Mouse (Mus musculus) testis, adult 2 months (tissue): Measurements from ENCODE around the gene Slc35e3. TPM values are rescaled to one million over a fixed set of nuclear protein-coding genes. Genes with fewer than 3 reads are reported as not detected.

ENCODE experiments used
- H3K27ac ChIP-seq: fragments of 200-500 bp; 2 replicates; pipeline ENCODE4 v1.5.1; 2012; ENCODE audit warnings: low read depth, low read length; ENCODE audit not compliant: control insufficient read depth, insufficient read depth
- H3K27me3 ChIP-seq: fragments of 200-500 bp; 2 replicates; pipeline ENCODE4 v1.6.1; 2012; ENCODE audit warnings: mild to moderate bottlenecking, low read length, moderate library complexity; ENCODE audit not compliant: control insufficient read depth, insufficient read depth
- H3K36me3 ChIP-seq: fragments of 200-500 bp; 2 replicates; pipeline ENCODE4 v1.6.1; 2012; ENCODE audit warnings: mild to moderate bottlenecking, low read length; ENCODE audit not compliant: control insufficient read depth, insufficient read depth
- H3K4me1 ChIP-seq: fragments of 200-500 bp; 2 replicates; pipeline ENCODE4 v1.6.1; 2012; ENCODE audit warnings: low read length; ENCODE audit not compliant: control insufficient read depth, insufficient read depth
- H3K4me3 ChIP-seq: fragments of 200-500 bp; 2 replicates; pipeline ENCODE4 v1.5.1; 2012; ENCODE audit warnings: low read depth, mild to moderate bottlenecking, low read length, moderate library complexity, mixed read lengths; ENCODE audit not compliant: control insufficient read depth
- CTCF ChIP-seq: fragments of 200-500 bp; IDR thresholded peaks from 2 replicates; pipeline ENCODE4 v1.5.1; 2012; ENCODE audit warnings: low read depth, mild to moderate bottlenecking, inconsistent platforms, low read length, moderate library complexity; ENCODE audit not compliant: control insufficient read depth, insufficient read depth, insufficient replicate concordance
- POLR2A ChIP-seq: fragments of 200-500 bp; IDR thresholded peaks from 2 replicates; pipeline ENCODE4 v1.6.1; 2012; ENCODE audit warnings: low read depth, mild to moderate bottlenecking, inconsistent platforms, low read length, moderate library complexity; ENCODE audit not compliant: control insufficient read depth
- polyA plus RNA-seq: library from polyadenylated mRNA; depleted of rRNA; stranded (reverse); fragments of >200 nt; gene quantifications from 2 replicates; pipeline ENCODE4 v1.2.3, GENCODE M21; 2012

Slc35e3 gene
- polyA plus RNA-seq, 1 experiment, result 2.7 TPM

- Histone ChIP-seq H3K4me3 (no peak overlapping the region), H3K36me3 (peaks cover 3% of the 10 kb centered on the region; the same call in 1 of the 2 replicates), H3K27ac (no peak overlapping the region), H3K4me1 (peaks cover 4% of the 10 kb centered on the region), H3K27me3 (no peaks in the 10 kb centered on the region)
- TF ChIP-seq POLR2A, result no peak
- TF ChIP-seq CTCF, result no peak
Measured at GRCm38 (mm10) chr10:117702024-117702833, 43.9 kb downstream of the Slc35e3 start.

- Histone ChIP-seq H3K27me3 (no peaks in the 10 kb centered on the region), H3K36me3 (peaks cover 1% of the 10 kb centered on the region; the same call in 1 of the 2 replicates), H3K27ac (no peak overlapping the region), H3K4me3 (no peak overlapping the region), H3K4me1 (no peaks in the 10 kb centered on the region)
- no peak for TF ChIP-seq CTCF
- no peak for TF ChIP-seq POLR2A
Measured at GRCm38 (mm10) chr10:117701034-117701829, 44.9 kb downstream of the Slc35e3 start.

- H3K4me1 ChIP-seq, result no peaks in the 10 kb centered on the region
- H3K27ac ChIP-seq, result no peak overlapping the region
- H3K36me3 ChIP-seq, result peaks cover under 1% of the 10 kb centered on the region; the same call in 1 of the 2 replicates
- no peak for TF ChIP-seq CTCF
- TF ChIP-seq POLR2A, result no peak
- no peak overlapping the region for H3K4me3 ChIP-seq
- no peaks in the 10 kb centered on the region for H3K27me3 ChIP-seq
Measured at GRCm38 (mm10) chr10:117700450-117700849, 45.7 kb downstream of the Slc35e3 start.

- Histone ChIP-seq H3K36me3 (no peaks in the 10 kb centered on the region; the same call in 1 of the 2 replicates), H3K27ac (no peak overlapping the region), H3K27me3 (no peaks in the 10 kb centered on the region), H3K4me1 (no peaks in the 10 kb centered on the region), H3K4me3 (no peak overlapping the region)
- no peak for TF ChIP-seq CTCF
- no peak for TF ChIP-seq POLR2A
Measured at GRCm38 (mm10) chr10:117699914-117700313, 46.3 kb downstream of the Slc35e3 start.

GRCm38 (mm10) chr10:117698313-117699138 is 47.6 kb downstream of the Slc35e3 start:
- TF ChIP-seq CTCF (no peak), POLR2A (no peak)
- Histone ChIP-seq H3K27ac (no peak overlapping the region), H3K4me1 (no peaks in the 10 kb centered on the region), H3K27me3 (no peaks in the 10 kb centered on the region), H3K4me3 (no peak overlapping the region), H3K36me3 (peaks cover 5% of the 10 kb centered on the region)

GRCm38 (mm10) chr10:117697561-117698115 is 48.5 kb downstream of the Slc35e3 start:
- Histone ChIP-seq H3K36me3 (peaks cover 5% of the 10 kb centered on the region), H3K4me3 (no peak overlapping the region), H3K27ac (no peak overlapping the region), H3K27me3 (no peaks in the 10 kb centered on the region), H3K4me1 (no peaks in the 10 kb centered on the region)
- no peak for TF ChIP-seq POLR2A
